Mouse (Mus musculus) E14TG2a.4 (cell line): ENCODE results near the gene Fstl4.

Experiments used
- H3K27me3 ChIP-seq: 2 replicates; pipeline ENCODE4 v1.6.1; 2014; ENCODE audit warnings: low read length, control low read depth; ENCODE audit not compliant: insufficient read depth
- H3K36me3 ChIP-seq: 2 replicates; pipeline ENCODE4 v1.6.1; 2014; ENCODE audit warnings: low read length, control low read depth; ENCODE audit not compliant: insufficient read depth
- H3K4me1 ChIP-seq: replicated peaks from 2 replicates; pipeline ENCODE4 v1.6.1; 2014; ENCODE audit warnings: low read depth, low read length, control low read depth
- H3K4me3 ChIP-seq: replicated peaks from 2 replicates; pipeline ENCODE4 v1.5.1; 2014; ENCODE audit warnings: mild to moderate bottlenecking, low read length
- H3K9me3 ChIP-seq: 2 replicates; pipeline ENCODE4 v1.6.1; 2014; ENCODE audit warnings: low read length, control low read depth
- CTCF ChIP-seq: conservative IDR thresholded peaks from 2 replicates; pipeline ENCODE4 v1.5.1; 2014; ENCODE audit warnings: low read length
- NANOG ChIP-seq: IDR thresholded peaks from 2 replicates; pipeline ENCODE4 v1.6.1; 2014; ENCODE audit warnings: borderline replicate concordance, low read length, mixed read lengths
- POU5F1 ChIP-seq: IDR thresholded peaks from 2 replicates; pipeline ENCODE4 v1.6.1; 2014; ENCODE audit warnings: low read length, borderline replicate concordance

Gene Fstl4

GRCm38 (mm10) chr11:53197111-53197510, 432.7 kb downstream of the Fstl4 start:
- Histone ChIP-seq H3K36me3 (no peaks in the 10 kb centered on the region), H3K4me3 (no peak overlapping the region), H3K27me3 (no peaks in the 10 kb centered on the region), H3K9me3 (peaks cover 38% of the 10 kb centered on the region), H3K4me1 (0 out of 2 replicates have a peak, but pooled peaks cover 4% of the 10 kb centered on the region)
- TF ChIP-seq CTCF (no peak), POU5F1 (no peak), NANOG (no peak)

GRCm38 (mm10) chr11:53202459-53203250, 438.2 kb downstream of the Fstl4 start:
- Histone ChIP-seq H3K4me1 (peaks cover 22% of the 10 kb centered on the region), H3K4me3 (no peak overlapping the region), H3K9me3 (peaks cover 20% of the 10 kb centered on the region), H3K36me3 (no peaks in the 10 kb centered on the region; the same call in 1 of the 2 replicates), H3K27me3 (no peaks in the 10 kb centered on the region)
- TF ChIP-seq NANOG, result peak; percentile 78
- 0 out of 2 replicates have a peak, but pooled peaks have one; percentile 28 for TF ChIP-seq POU5F1
- TF ChIP-seq CTCF, result no peak

DNA sequence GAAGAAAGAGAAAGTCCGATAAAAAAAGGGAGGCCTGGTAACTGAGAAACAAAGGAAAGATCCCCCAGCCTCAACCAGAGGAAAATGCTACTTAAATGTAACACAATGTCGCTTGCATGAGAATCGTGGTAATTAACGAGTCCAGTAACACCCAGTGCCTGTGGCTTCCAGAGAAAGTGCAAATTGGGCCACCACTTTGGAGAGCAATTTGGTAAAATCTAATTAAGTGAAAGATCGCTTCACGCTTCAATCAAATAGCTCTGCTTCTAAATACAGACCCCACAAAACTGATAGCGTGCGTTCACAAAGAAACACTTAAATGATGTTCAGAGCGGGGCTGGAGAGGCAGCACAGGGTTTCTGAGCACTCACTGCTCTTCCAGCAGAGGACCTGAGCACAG, 446.4 kb downstream of the Fstl4 start:
- Histone ChIP-seq H3K4me1 (peaks cover 12% of the 10 kb centered on the region), H3K36me3 (no peaks in the 10 kb centered on the region), H3K4me3 (no peak overlapping the region), H3K27me3 (0 out of 2 replicates have a peak, but pooled peaks cover 2% of the 10 kb centered on the region), H3K9me3 (no peaks in the 10 kb centered on the region)
- TF ChIP-seq NANOG (no peak), POU5F1 (no peak)

GRCm38 (mm10) chr11:53229011-53229410, 464.6 kb downstream of the Fstl4 start:
- H3K27me3 ChIP-seq, result no peaks in the 10 kb centered on the region
- H3K4me1 ChIP-seq, result no peaks in the 10 kb centered on the region
- TF ChIP-seq CTCF, result no peak
- no peak for TF ChIP-seq NANOG
- no peak for TF ChIP-seq POU5F1
- H3K4me3 ChIP-seq, result no peak overlapping the region
- no peaks in the 10 kb centered on the region for H3K36me3 ChIP-seq
- H3K9me3 ChIP-seq, result peaks cover 7% of the 10 kb centered on the region; the same call in 1 of the 2 replicates

- peaks cover 16% of the 10 kb centered on the region for H3K9me3 ChIP-seq
- H3K4me3 ChIP-seq, result no peak overlapping the region
- no peak for TF ChIP-seq CTCF
- no peak for TF ChIP-seq NANOG
- H3K36me3 ChIP-seq, result no peaks in the 10 kb centered on the region
- H3K4me1 ChIP-seq, result no peaks in the 10 kb centered on the region
- H3K27me3 ChIP-seq, result no peaks in the 10 kb centered on the region
Measured at GRCm38 (mm10) chr11:53231836-53232235, 467.4 kb downstream of the Fstl4 start.

DNA sequence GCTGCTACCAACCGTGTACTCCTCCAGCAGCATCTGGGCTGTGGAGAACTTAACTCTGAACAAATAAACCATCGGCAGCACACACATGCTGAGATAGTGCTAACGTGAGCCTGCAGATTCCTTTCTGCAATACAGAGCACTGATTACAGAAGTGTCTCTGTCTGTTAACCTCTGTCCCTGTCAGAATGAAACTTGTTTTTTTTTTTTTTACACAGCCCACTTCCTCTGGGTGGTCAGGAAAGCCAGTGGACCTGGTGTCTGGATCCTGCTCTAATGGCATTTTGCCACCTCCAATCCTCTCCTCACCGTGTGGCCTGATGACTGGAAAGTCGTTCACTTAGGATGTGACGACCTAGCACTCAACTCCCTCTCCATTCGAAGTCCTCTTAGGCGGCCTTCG, 469.2 kb downstream of the Fstl4 start:
- Histone ChIP-seq H3K4me3 (no peak overlapping the region), H3K4me1 (no peaks in the 10 kb centered on the region), H3K9me3 (peaks cover 25% of the 10 kb centered on the region), H3K27me3 (no peaks in the 10 kb centered on the region), H3K36me3 (no peaks in the 10 kb centered on the region)
- TF ChIP-seq NANOG (no peak), CTCF (no peak), POU5F1 (no peak)
